ENCODE assay signal across 25 mouse cellular contexts in the genomic region with DNA sequence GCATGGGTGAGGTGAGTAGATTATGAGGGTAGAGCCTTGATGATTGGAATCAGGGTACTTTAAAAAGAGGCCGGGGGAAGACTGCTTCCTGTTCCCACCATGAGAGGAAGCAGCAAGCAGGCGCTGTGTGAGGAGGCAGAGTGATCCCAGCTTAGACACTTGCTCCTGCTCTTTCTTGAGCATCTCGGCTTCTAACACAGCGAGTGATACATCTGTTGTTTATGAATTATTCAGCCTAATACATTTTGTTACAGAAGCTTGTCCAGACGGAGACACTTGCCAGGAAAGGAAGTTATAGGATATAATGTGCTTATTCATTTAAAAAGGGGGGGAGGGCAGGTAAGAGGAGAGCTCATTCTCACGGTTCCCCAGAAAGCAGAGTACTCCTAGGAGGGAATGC. TPM values are rescaled to one million over a fixed set of nuclear protein-coding genes. Genes with fewer than 3 reads are reported as not detected.
DNase-seq lines count a peak whose midpoint lies in the region; ATAC-seq and TF ChIP-seq lines count a peak whose summit lies in the region.
"Had no signal": no experiment of that assay in that cellular context is flagged by ENCODE, and none has a peak within 500 bp of the region (broad histone marks: within the 10 kb centered on the region; RNA-seq: fewer than 3 reads in every experiment).

No protein-coding gene starts in this region.

- peak; percentile 35 to 65 for DNase-seq in layer of hippocampus, adult 2 months (ENCODE audit: low spot score in 2 of 2)
- DNase-seq in layer of hippocampus, postnatal 36 days: no peak
- DNase-seq in left cerebral cortex, adult 2 months (ENCODE audit: extremely low spot score in 1 of 2, low spot score in 2 of 2): no peak
- no peak for DNase-seq in left cerebral cortex, postnatal 4 days
- peak; percentile 42 for DNase-seq in telencephalon, adult 2 months (ENCODE audit: low read depth, low spot score)
- DNase-seq: adrenal gland, adult 8-10 months; adrenal gland, postnatal 25 days; cerebellum, adult 18-20 months; cerebellum, adult 9-10 months; cerebellum, postnatal 14 days; gastrocnemius, postnatal 25 days; heart, adult 18-20 months; heart, postnatal 10 days; heart, postnatal 36 days had no signal

- H3K27ac ChIP-seq in layer of hippocampus, adult 2 months: peak overlapping the region; percentile 89
- H3K27ac ChIP-seq in left cerebral cortex, adult 2 months: peak overlapping the region; percentile 45
- 0 out of 2 replicates have a peak overlapping the region, but pooled peaks have one; percentile 2 for H3K27ac ChIP-seq in cortical plate, adult 2 months (ENCODE audit: insufficient read depth, low read length)
- no peak overlapping the region for H3K27ac ChIP-seq in midbrain, embryonic 13.5 days
- H3K27ac ChIP-seq: embryonic facial prominence, embryonic 12.5 days; embryonic facial prominence, embryonic 15.5 days; heart, embryonic 15.5 days; hindbrain, embryonic 10.5 days; hindbrain, embryonic 13.5 days had no signal

- no peaks in the 10 kb centered on the region for H3K9me3 ChIP-seq in midbrain, embryonic 13.5 days
- H3K9me3 ChIP-seq: embryonic facial prominence, embryonic 12.5 days; embryonic facial prominence, embryonic 15.5 days; heart, embryonic 12.5 days; heart, embryonic 15.5 days; hindbrain, embryonic 10.5 days; hindbrain, embryonic 13.5 days had no signal

- H3K4me1 ChIP-seq in cortical plate, adult 2 months (ENCODE audit: control insufficient read depth, insufficient read depth, low read length): peaks cover 10% of the 10 kb centered on the region
- H3K4me1 ChIP-seq in midbrain, embryonic 13.5 days (replicated peaks): no peaks in the 10 kb centered on the region
- H3K4me1 ChIP-seq: embryonic facial prominence, embryonic 12.5 days; embryonic facial prominence, embryonic 15.5 days; heart, embryonic 12.5 days; heart, embryonic 15.5 days; hindbrain, embryonic 10.5 days; hindbrain, embryonic 13.5 days had no signal

- ATAC-seq in midbrain, embryonic 13.5 days: no peak
- ATAC-seq: CD4-positive, CD25-positive, alpha-beta regulatory T cell, adult 4 months; forebrain, embryonic 16.5 days; hindbrain, embryonic 16.5 days had no signal

- TF ChIP-seq CTCF in layer of hippocampus, adult 2 months (conservative IDR thresholded peaks at IDR 0.05): no peak
- no peak for TF ChIP-seq CTCF in left cerebral cortex, adult 2 months (IDR thresholded peaks at IDR 0.05)
- TF ChIP-seq CTCF in cortical plate, adult 2 months (IDR thresholded peaks at IDR 0.05; ENCODE audit: extremely low read depth, insufficient read depth, low read length): no peak

- H3K9ac ChIP-seq in midbrain, embryonic 13.5 days (replicated peaks): no peak overlapping the region
- H3K9ac ChIP-seq: embryonic facial prominence, embryonic 12.5 days; embryonic facial prominence, embryonic 15.5 days; heart, embryonic 12.5 days; heart, embryonic 15.5 days; hindbrain, embryonic 13.5 days had no signal

- no peak overlapping the region for H3K4me2 ChIP-seq in midbrain, embryonic 13.5 days (replicated peaks)
- H3K4me2 ChIP-seq: embryonic facial prominence, embryonic 12.5 days; embryonic facial prominence, embryonic 15.5 days; heart, embryonic 12.5 days; heart, embryonic 15.5 days; hindbrain, embryonic 13.5 days had no signal

- peaks cover 15% of the 10 kb centered on the region; the same call in 1 of the 2 replicates for H3K36me3 ChIP-seq in midbrain, embryonic 13.5 days
- H3K36me3 ChIP-seq: embryonic facial prominence, embryonic 15.5 days had no signal

- TF ChIP-seq POLR2A in cortical plate, adult 2 months (IDR thresholded peaks at IDR 0.05; ENCODE audit: extremely low read depth, insufficient read depth, low read length): no peak

- no peaks in the 10 kb centered on the region for H3K27me3 ChIP-seq in midbrain, embryonic 13.5 days
- H3K27me3 ChIP-seq: embryonic facial prominence, embryonic 12.5 days; embryonic facial prominence, embryonic 15.5 days; heart, embryonic 12.5 days; heart, embryonic 15.5 days; hindbrain, embryonic 13.5 days had no signal

- intact Hi-C loops in left cerebral cortex, adult 2 months (cut with DNase I): loop anchor here (5.0 kb wide), 2 partner anchors 64 to 139 kb away; no protein-coding TSS in a partner anchor
- intact Hi-C loops in left cerebral cortex, postnatal 4 days (cut with DNase I): no loop called here

- 71% methylated on average over 6 of the region's 6 CpGs for WGBS in midbrain, embryonic 13.5 days

- H3K4me3 ChIP-seq in layer of hippocampus, adult 2 months: no peak overlapping the region
- no peak overlapping the region for H3K4me3 ChIP-seq in left cerebral cortex, adult 2 months
- H3K4me3 ChIP-seq in cortical plate, adult 2 months (ENCODE audit: insufficient read depth, low read length): no peak overlapping the region
- no peak overlapping the region for H3K4me3 ChIP-seq in midbrain, embryonic 13.5 days (replicated peaks)
- H3K4me3 ChIP-seq: embryonic facial prominence, embryonic 12.5 days; embryonic facial prominence, embryonic 15.5 days; heart, embryonic 12.5 days; heart, embryonic 15.5 days; hindbrain, embryonic 10.5 days; hindbrain, embryonic 13.5 days had no signal

RNA-seq across cellular contexts. Expression of a gene that starts 57.2 kb away (rescaled TPM):
- 10 to 100 TPM; 67.1 to 73.9 TPM for total RNA-seq in layer of hippocampus, adult 2 months (2021)
- total RNA-seq in layer of hippocampus, postnatal 36 days (2021): 10 to 100 TPM; 57.2 to 60.0 TPM
- total RNA-seq in left cerebral cortex, adult 2 months (2021): 10 to 100 TPM; 43.6 to 46.7 TPM
- 10 to 100 TPM; 24.8 to 25.7 TPM for total RNA-seq in left cerebral cortex, postnatal 4 days (2021)
- polyA plus RNA-seq in cortical plate, adult 2 months (2012; rRNA removed): 30.0 and 33.5 TPM in 2 replicates
- polyA plus RNA-seq in midbrain, embryonic 13.5 days (2015; fragmentation: Nextera tagmentation; extraction: Ambion mirVana): 30.2 and 30.5 TPM in 2 replicates

RNA-seq across cellular contexts. Expression of a gene that starts 57.3 kb away (rescaled TPM):
- 100 to 1,000 TPM; 412 to 418 TPM for total RNA-seq in layer of hippocampus, adult 2 months (2021)
- 100 to 1,000 TPM; 390 TPM for total RNA-seq in layer of hippocampus, postnatal 36 days (2021)
- 100 to 1,000 TPM; 248 to 256 TPM for total RNA-seq in left cerebral cortex, adult 2 months (2021)
- total RNA-seq in left cerebral cortex, postnatal 4 days (2021): 100 to 1,000 TPM; 215 to 221 TPM
- polyA plus RNA-seq in cortical plate, adult 2 months (2012; rRNA removed): 138 and 151 TPM in 2 replicates
- 93.7 and 97.1 TPM in 2 replicates for polyA plus RNA-seq in midbrain, embryonic 13.5 days (2015; fragmentation: Nextera tagmentation; extraction: Ambion mirVana)

Comparison
In these comparisons a context has a peak if more than half of its experiments do, and no peak if none do; other contexts are left out.
1. DNase-seq: peak in layer of hippocampus, adult 2 months (2 of 2) and telencephalon, adult 2 months (single experiment); none in layer of hippocampus, postnatal 36 days (0 of 2), left cerebral cortex, adult 2 months (0 of 2) and left cerebral cortex, postnatal 4 days (single experiment).